Mouse (Mus musculus) liver, postnatal 0 days (tissue): ENCODE measurements around the gene Khk.

Source experiments
- CTCF ChIP-seq: sonication (generic); IDR thresholded peaks from 2 replicates; pipeline ENCODE4 v1.5.1; 2016; ENCODE audit warnings: antibody characterized with exemption, low read depth
- EP300 ChIP-seq: IDR thresholded peaks from 2 replicates; pipeline ENCODE4 v1.6.1; 2016; ENCODE audit warnings: antibody characterized with exemption, low read depth, mild to moderate bottlenecking

GRCm38 (mm10) chr5:30930846-30931245 is 9.6 kb downstream of the Khk start:
- TF ChIP-seq CTCF = no peak
- no peak for TF ChIP-seq EP300
